Mouse (Mus musculus) neural tube, embryonic 13.5 days (tissue): ENCODE results near the gene Olfr1404. TPM values are rescaled to one million over a fixed set of nuclear protein-coding genes. Genes with fewer than 3 reads are reported as not detected.

Experiments
- polyA plus RNA-seq: library from polyadenylated mRNA; unstranded; fragments of >200 nt; fragmentation: Nextera tagmentation; extraction: Ambion mirVana; gene quantifications from 2 replicates; pipeline ENCODE4 v1.2.1, GENCODE M21; 2015

Olfr1404 gene
- polyA plus RNA-seq, 1 experiment from 2014 or later: not detected

Other genes with a start within 250 kb of the Olfr1404 start
- not detected in 2 replicates for gene Olfr1408, start 75.0 kb upstream of the Olfr1404 start, polyA plus RNA-seq
- gene Olfr1406, start 21.8 kb upstream of the Olfr1404 start, polyA plus RNA-seq: 0.06 TPM in 1 of 2 replicates, not detected in the other
- not detected in 2 replicates for gene Olfr218, start 14.6 kb upstream of the Olfr1404 start, polyA plus RNA-seq
- not detected in 2 replicates for gene Fcer1a, start 14.8 kb downstream of the Olfr1404 start, polyA plus RNA-seq
- gene Olfr418, start 53.6 kb downstream of the Olfr1404 start, polyA plus RNA-seq: not detected in 2 replicates
- not detected in 2 replicates for gene Mptx2, start 65.4 kb downstream of the Olfr1404 start, polyA plus RNA-seq
- gene Ackr1, start 121.4 kb downstream of the Olfr1404 start, polyA plus RNA-seq: 15.4 and 17.1 TPM in 2 replicates
- 1.4 and 2.3 TPM in 2 replicates for gene Aim2, start 138.5 kb downstream of the Olfr1404 start, polyA plus RNA-seq
- 48.3 and 53.6 TPM in 2 replicates for gene Cadm3, start 155.3 kb downstream of the Olfr1404 start, polyA plus RNA-seq